Mouse (Mus musculus) thymus, adult 2 months (tissue): ENCODE measurements around the gene Gm20388.

Experiments used
- CTCF ChIP-seq: fragments of 200-500 bp; IDR thresholded peaks from 2 replicates; pipeline ENCODE4 v1.5.1; 2012; ENCODE audit warnings: mild to moderate bottlenecking, control low read depth, low read length, moderate library complexity, borderline replicate concordance; ENCODE audit not compliant: control insufficient read depth, poor library complexity, insufficient read depth; ENCODE audit errors: extremely low read depth
- POLR2A ChIP-seq: fragments of 200-500 bp; IDR thresholded peaks from 2 replicates; pipeline ENCODE4 v1.6.1; 2012; ENCODE audit warnings: mild to moderate bottlenecking, low read length, control low read depth, moderate library complexity; ENCODE audit not compliant: control insufficient read depth, poor library complexity, insufficient read depth; ENCODE audit errors: extremely low read depth

- TF ChIP-seq CTCF (no peak), POLR2A (no peak)
These were observed 3021.9 kb downstream of the Gm20388 start for GRCm38 (mm10) chr8:122932561-122932959.
